Mouse (Mus musculus): ENCODE measurements around the gene Tm7sf2. TPM values are rescaled to one million over a fixed set of nuclear protein-coding genes. Genes with fewer than 3 reads are reported as not detected.

Gene Tm7sf2
- total RNA-seq, 4 experiments from 2014 or later: 2.5 to 5.5 (median 4.0) TPM

Small RNAs within 50 kb of the gene (microRNA-seq; reads per million reads assigned to microRNA genes)
- gene Mir6988: not detected

Other genes starting within 250 kb of the Tm7sf2 start
- gene Frmd8, start 193.1 kb downstream of the Tm7sf2 start, total RNA-seq (2022): 1 to 10 TPM; 2.7 to 4.5 (median 3.0) TPM
- gene Slc25a45, start 190.6 kb downstream of the Tm7sf2 start, total RNA-seq (2022): 1 to 10 TPM in 3 of 4 experiments, under 1 TPM in 1; 0.80 to 1.3 (median 1.1) TPM
- under 1 TPM; 0.12 to 0.34 (median 0.26) TPM for gene Tigd3, start 174.2 kb downstream of the Tm7sf2 start, total RNA-seq (2022)
- gene Dpf2, start 155.4 kb downstream of the Tm7sf2 start, total RNA-seq (2022): 10 to 100 TPM; 70.5 to 97.8 (median 77.4) TPM
- 1 to 10 TPM; 8.6 to 9.9 (median 8.7) TPM for gene Cdc42ep2, start 143.6 kb downstream of the Tm7sf2 start, total RNA-seq (2022)
- gene Pola2, start 104.2 kb downstream of the Tm7sf2 start, total RNA-seq (2022): 1 to 10 TPM; 4.5 to 9.4 (median 7.2) TPM
- gene Slc22a20, start 82.2 kb downstream of the Tm7sf2 start, total RNA-seq (2022): not detected
- 100 to 1,000 TPM in 1 of 4 experiments, 10 to 100 TPM in 3; 85.0 to 113 (median 89.0) TPM for gene Capn1, start 52.5 kb downstream of the Tm7sf2 start, total RNA-seq (2022)
- 10 to 100 TPM; 14.5 to 19.6 (median 18.7) TPM for gene Syvn1, start 21.8 kb downstream of the Tm7sf2 start, total RNA-seq (2022)
- 10 to 100 TPM; 21.2 to 23.0 (median 22.3) TPM for gene Mrpl49, start 10.6 kb downstream of the Tm7sf2 start, total RNA-seq (2022)
- 100 to 1,000 TPM; 428 to 532 (median 479) TPM for gene Fau, start 10.5 kb downstream of the Tm7sf2 start, total RNA-seq (2022)
- 10 to 100 TPM; 10.2 to 11.3 (median 11.0) TPM for gene Znhit2, start 7.2 kb downstream of the Tm7sf2 start, total RNA-seq (2022)
- 10 to 100 TPM; 17.0 to 23.5 (median 20.4) TPM for gene Vps51, start 8.9 kb upstream of the Tm7sf2 start, total RNA-seq (2022)
- not detected for gene Tmem262, start 11.7 kb upstream of the Tm7sf2 start, total RNA-seq (2022)
- gene Gm28374, start 13.9 kb upstream of the Tm7sf2 start, total RNA-seq (2022): not detected
- 10 to 100 TPM; 11.0 to 15.0 (median 11.7) TPM for gene Zfpl1, start 16.6 kb upstream of the Tm7sf2 start, total RNA-seq (2022)
- gene Cdca5, start 16.6 kb upstream of the Tm7sf2 start, total RNA-seq (2022): not detected
- gene AC131692.1, start 26.0 kb upstream of the Tm7sf2 start, total RNA-seq (2022): not detected
- not detected for gene Naaladl1, start 37.4 kb upstream of the Tm7sf2 start, total RNA-seq (2022)
- gene Sac3d1, start 50.3 kb upstream of the Tm7sf2 start, total RNA-seq (2022): 10 to 100 TPM in 3 of 4 experiments, 1 to 10 TPM in 1; 8.8 to 11.4 (median 11.3) TPM
- 10 to 100 TPM in 2 of 4 experiments, 1 to 10 TPM in 2; 8.0 to 10.9 (median 9.7) TPM for gene Snx15, start 59.9 kb upstream of the Tm7sf2 start, total RNA-seq (2022)
- under 1 TPM; 0.24 to 0.44 (median 0.41) TPM for gene Batf2, start 72.6 kb upstream of the Tm7sf2 start, total RNA-seq (2022)
- gene Arl2, start 73.2 kb upstream of the Tm7sf2 start, total RNA-seq (2022): 10 to 100 TPM; 68.5 to 81.8 (median 69.9) TPM
- gene Majin, start 116.0 kb upstream of the Tm7sf2 start, total RNA-seq (2022): not detected
- not detected for gene Gpha2, start 158.0 kb upstream of the Tm7sf2 start, total RNA-seq (2022)
- gene Ppp2r5b, start 167.5 kb upstream of the Tm7sf2 start, total RNA-seq (2022): 10 to 100 TPM; 34.2 to 39.2 (median 36.4) TPM
- gene Atg2a, start 173.3 kb upstream of the Tm7sf2 start, total RNA-seq (2022): 10 to 100 TPM; 16.5 to 18.9 (median 18.6) TPM
- 10 to 100 TPM; 24.1 to 29.2 (median 26.5) TPM for gene Ehd1, start 208.4 kb upstream of the Tm7sf2 start, total RNA-seq (2022)
- 10 to 100 TPM in 1 of 4 experiments, 1 to 10 TPM in 3; 7.6 to 11.5 (median 8.5) TPM for gene Cdc42bpg, start 238.1 kb upstream of the Tm7sf2 start, total RNA-seq (2022)